Mouse (Mus musculus) splenic B cell, adult 2 months (primary cell): ENCODE data around the gene Tacr1.

Source experiments
- DNase-seq: peaks from one replicate; pipeline ENCODE4 v3.0.0-alpha.2; 2011; ENCODE audit warnings: low read depth, low spot score
- H3K27me3 ChIP-seq: 2 replicates; pipeline ENCODE4 v1.6.1; 2012; ENCODE audit warnings: mild to moderate bottlenecking, low read length, moderate library complexity, mixed read lengths; ENCODE audit not compliant: control insufficient read depth, poor library complexity, insufficient read depth, severe bottlenecking
- H3K36me3 ChIP-seq: 2 replicates; pipeline ENCODE4 v1.6.1; 2012; ENCODE audit warnings: mild to moderate bottlenecking, low read length, moderate library complexity, mixed read lengths; ENCODE audit not compliant: control insufficient read depth, poor library complexity, insufficient read depth, severe bottlenecking

Gene Tacr1

DNA sequence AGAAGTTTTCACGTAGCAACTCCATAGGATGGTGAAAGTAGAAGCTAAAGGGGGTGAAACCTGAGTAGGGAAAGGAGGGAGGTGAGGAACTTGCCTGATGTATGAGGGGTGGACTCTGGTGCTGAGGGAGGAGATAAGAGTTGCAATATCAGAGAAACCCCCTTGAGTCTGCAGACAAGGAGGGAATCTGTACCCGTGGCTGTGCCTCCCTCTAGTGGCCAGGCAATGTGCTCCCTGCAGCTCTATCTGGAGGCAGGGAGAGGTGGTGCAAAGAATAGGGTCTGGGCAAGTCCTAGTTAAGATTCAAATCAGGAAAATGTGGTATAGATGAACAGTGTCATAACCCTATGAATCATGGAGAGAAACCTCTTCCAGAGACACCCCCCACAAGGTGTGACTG is 201.5 kb downstream of the Tacr1 start:
- no peak for DNase-seq
- Histone ChIP-seq H3K36me3 (no peaks in the 10 kb centered on the region), H3K27me3 (no peaks in the 10 kb centered on the region)

DNA sequence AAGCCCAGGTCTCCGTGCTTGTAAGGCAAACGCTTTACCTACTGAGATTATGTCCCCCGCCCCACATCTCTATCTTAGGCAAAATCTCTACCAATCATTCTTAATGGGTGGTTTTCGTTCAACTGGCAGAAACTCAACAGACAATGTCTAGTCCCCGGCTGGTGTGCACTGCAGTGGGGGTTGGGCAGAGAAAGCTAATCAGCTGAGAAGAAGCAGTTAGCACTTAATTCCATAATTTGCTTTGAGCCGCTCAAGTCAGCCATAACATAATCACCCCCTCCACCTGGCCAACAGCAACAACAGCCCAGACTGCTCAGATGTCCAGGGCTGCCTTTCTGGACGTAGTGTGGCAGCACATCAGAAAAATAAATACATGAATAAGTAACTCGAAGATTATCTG is 202.7 kb downstream of the Tacr1 start:
- Histone ChIP-seq H3K27me3 (no peaks in the 10 kb centered on the region), H3K36me3 (no peaks in the 10 kb centered on the region)
- no peak for DNase-seq

DNA sequence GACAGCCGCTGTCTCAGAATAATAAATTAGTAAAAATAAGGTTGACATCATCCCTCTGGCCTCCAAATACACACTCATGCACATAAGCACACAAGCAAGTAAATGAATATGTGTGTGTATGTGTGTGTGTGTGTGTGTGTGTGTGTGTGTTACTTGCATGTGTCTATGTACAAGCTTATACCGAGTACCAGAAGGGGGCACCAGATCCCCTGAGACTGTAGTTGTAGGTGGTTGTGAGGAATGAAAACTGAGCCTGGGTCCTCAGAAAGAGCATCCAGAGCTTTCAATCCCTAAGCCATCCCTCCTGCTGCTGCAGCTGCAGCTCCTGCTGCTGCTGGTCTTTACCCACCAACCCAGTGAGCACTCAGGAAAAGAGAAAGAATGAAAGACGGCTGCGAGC is 206.6 kb downstream of the Tacr1 start:
- no peaks in the 10 kb centered on the region for H3K36me3 ChIP-seq
- no peaks in the 10 kb centered on the region for H3K27me3 ChIP-seq
- DNase-seq = no peak

DNA sequence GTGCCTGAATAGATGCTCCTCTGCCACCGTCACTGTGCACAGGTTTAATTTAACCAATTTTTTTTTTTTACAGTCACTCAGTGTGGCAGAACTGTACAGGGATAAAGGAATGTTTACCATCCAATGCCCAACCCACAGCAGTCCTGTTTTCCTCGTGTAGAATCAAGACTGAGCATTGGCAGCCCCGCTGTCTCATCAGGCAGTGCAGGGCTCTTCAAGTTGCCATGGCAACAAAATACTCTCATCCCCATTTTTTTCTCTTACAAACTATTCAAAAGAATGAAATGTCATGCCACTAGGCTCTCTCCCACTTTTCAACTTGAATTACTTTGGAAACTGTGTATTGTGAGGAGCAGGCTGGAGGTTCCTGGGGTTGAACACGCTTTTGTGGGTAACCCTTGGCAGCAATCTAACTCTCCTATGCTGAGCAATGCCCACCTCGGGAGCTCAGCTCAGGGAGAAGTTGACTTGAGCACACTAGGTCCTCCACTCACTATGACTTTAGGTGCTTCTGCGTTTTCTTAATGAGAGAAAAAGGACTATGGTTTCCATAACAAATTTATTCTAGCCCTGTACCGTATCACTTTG is 207.3 kb downstream of the Tacr1 start:
- DNase-seq = no peak
- Histone ChIP-seq H3K27me3 (no peaks in the 10 kb centered on the region), H3K36me3 (no peaks in the 10 kb centered on the region)
